Mouse (Mus musculus) ES-E14 (cell line): Measurements from ENCODE around the gene Cfap57. TPM values are rescaled to one million over a fixed set of nuclear protein-coding genes. Genes with fewer than 3 reads are reported as not detected.

ENCODE experiments used
- DNase-seq: peaks from one replicate; pipeline ENCODE4 v3.0.0-alpha.2; 2013; ENCODE audit warnings: low read depth, low spot score
- H3K27ac ChIP-seq: 2 replicates; pipeline ENCODE4 v1.5.1; 2012; ENCODE audit warnings: low read depth, mild to moderate bottlenecking, low read length, moderate library complexity, mixed read lengths; ENCODE audit not compliant: poor library complexity, insufficient read depth, severe bottlenecking
- H3K36me3 ChIP-seq: 2 replicates; pipeline ENCODE4 v1.6.1; 2012; ENCODE audit warnings: mild to moderate bottlenecking, low read length, moderate library complexity, mixed read lengths; ENCODE audit not compliant: control insufficient read depth, poor library complexity, insufficient read depth, severe bottlenecking
- H3K4me1 ChIP-seq, 2 experiments: fragments of 150-350 bp in 1 of 2; sonication (generic) in 1 of 2; 2 replicates each; pipeline ENCODE4 v1.6.1; 2012; ENCODE audit warnings: low read length in 2 of 2, mild to moderate bottlenecking in 1 of 2, mixed read lengths in 1 of 2; ENCODE audit not compliant: control insufficient read depth in 2 of 2, insufficient read depth in 2 of 2, poor library complexity in 1 of 2
- H3K4me3 ChIP-seq, 2 experiments: fragments of 150-350 bp in 1 of 2; sonication (generic) in 1 of 2; 2 replicates each; pipeline ENCODE4 v1.5.1; 2012; ENCODE audit warnings: low read length in 2 of 2, low read depth in 1 of 2, mild to moderate bottlenecking in 1 of 2, mixed read lengths in 1 of 2; ENCODE audit not compliant: insufficient read depth in 1 of 2, poor library complexity in 1 of 2, severe bottlenecking in 1 of 2
- H3K9ac ChIP-seq: 2 replicates; pipeline ENCODE4 v1.6.1; 2012; ENCODE audit warnings: low read depth, mild to moderate bottlenecking, low read length, mixed read lengths; ENCODE audit not compliant: poor library complexity, insufficient read depth, severe bottlenecking
- H3K9me3 ChIP-seq: fragments of 150-350 bp; sonication (generic); 2 replicates; pipeline ENCODE4 v1.6.1; 2012; ENCODE audit warnings: low read depth, mild to moderate bottlenecking, low read length; ENCODE audit not compliant: control insufficient read depth, insufficient read depth
- CHD2 ChIP-seq: IDR thresholded peaks from 2 replicates; pipeline ENCODE4 v1.6.1; 2014; ENCODE audit warnings: mild to moderate bottlenecking, low read depth, low read length, inconsistent platforms
- HCFC1 ChIP-seq: IDR thresholded peaks from 2 replicates; pipeline ENCODE4 v1.6.1; 2012; ENCODE audit warnings: low read length, inconsistent platforms, borderline replicate concordance; ENCODE audit not compliant: insufficient read depth
- MAFK ChIP-seq: IDR thresholded peaks from 2 replicates; pipeline ENCODE4 v1.6.1; 2014; ENCODE audit warnings: mild to moderate bottlenecking, low read depth, low read length, inconsistent platforms; ENCODE audit not compliant: insufficient read depth
- ZC3H11A ChIP-seq: IDR thresholded peaks from 2 replicates; pipeline ENCODE4 v1.6.1; 2012; ENCODE audit warnings: low read depth, mild to moderate bottlenecking, inconsistent platforms, low read length, borderline replicate concordance
- ZNF384 ChIP-seq: IDR thresholded peaks from 2 replicates; pipeline ENCODE4 v1.6.1; 2012; ENCODE audit warnings: low read depth, low read length, inconsistent platforms
- in situ Hi-C, 2 experiments: fragments of 600-800 bp; cut with MboI; formaldehyde crosslinking; loops; one replicate each; pipeline ENCODE4 v1.15.1; 2025; ENCODE audit warnings: low sequenced_read_pairs in 2 of 2, inconsistent platforms in 1 of 2; ENCODE audit not compliant: unreplicated experiment in 2 of 2
- total RNA-seq: library from RNA; depleted of rRNA; stranded (reverse); fragments of 300-350 nt; gene quantifications from 2 replicates; pipeline ENCODE4 v1.2.3, GENCODE M21; 2012

Cfap57 gene
- total RNA-seq, 1 experiment: 0.18 TPM

- Histone ChIP-seq H3K27ac (no peak overlapping the region), H3K4me1 (peaks cover 0 to 3% of the 10 kb centered on the region in 2 experiments; a peak in 1 of 4 replicates), H3K9ac (no peak overlapping the region), H3K4me3 (peak overlapping the region in 1 of 2 experiments; percentile 0; a peak in 1 of 4 replicates), H3K36me3 (no peaks in the 10 kb centered on the region), H3K9me3 (no peaks in the 10 kb centered on the region)
- TF ChIP-seq MAFK (no peak), ZC3H11A (no peak), ZNF384 (no peak), HCFC1 (no peak), CHD2 (no peak)
- DNase-seq: no peak
- in situ Hi-C loops: loop anchor here in 1 of 2 experiments (10.0 kb wide), 1 partner anchor 115 kb away; the partner anchor contains the start of gene Mpl
These were observed 51.3 kb downstream of the Cfap57 start for GRCm38 (mm10) chr4:118569320-118569719.

- H3K9me3 ChIP-seq: no peaks in the 10 kb centered on the region
- H3K4me1 ChIP-seq: peaks cover 0 to 3% of the 10 kb centered on the region in 2 experiments; a peak in 1 of 4 replicates
- in situ Hi-C loops: loop anchor here in 1 of 2 experiments (10.0 kb wide), 1 partner anchor 114 kb away; the partner anchor contains the start of gene Mpl
- no peak for TF ChIP-seq HCFC1
- no peak for TF ChIP-seq MAFK
- TF ChIP-seq ZNF384: no peak
- no peak for TF ChIP-seq ZC3H11A
- no peak for TF ChIP-seq CHD2
- no peak for DNase-seq
- no peak overlapping the region for H3K9ac ChIP-seq
- H3K27ac ChIP-seq: no peak overlapping the region
- no peak overlapping the region for H3K4me3 ChIP-seq
- H3K36me3 ChIP-seq: no peaks in the 10 kb centered on the region
These were observed 51.9 kb downstream of the Cfap57 start for GRCm38 (mm10) chr4:118568709-118569108.

- in situ Hi-C loops: loop anchor here in 1 of 2 experiments (10.0 kb wide), 1 partner anchor 111 kb away; the partner anchor contains the start of gene Mpl
- Histone ChIP-seq H3K9me3 (no peaks in the 10 kb centered on the region), H3K36me3 (no peaks in the 10 kb centered on the region), H3K27ac (no peak overlapping the region), H3K4me3 (no peak overlapping the region), H3K9ac (no peak overlapping the region), H3K4me1 (peaks cover 0 to 3% of the 10 kb centered on the region in 2 experiments; a peak in 1 of 4 replicates)
- TF ChIP-seq HCFC1 (no peak), ZC3H11A (peak; percentile 83), CHD2 (no peak), ZNF384 (peak; percentile 66; the same call in 1 of the 2 replicates), MAFK (no peak)
- DNase-seq: peak; percentile 61
These were observed 54.4 kb downstream of the Cfap57 start for GRCm38 (mm10) chr4:118566161-118566676.

GRCm38 (mm10) chr4:118564926-118565279 is 55.7 kb downstream of the Cfap57 start:
- in situ Hi-C loops: loop anchor here in 1 of 2 experiments (10.0 kb wide), 1 partner anchor 110 kb away; the partner anchor contains the start of gene Mpl
- no peak for TF ChIP-seq ZC3H11A
- TF ChIP-seq HCFC1: no peak
- TF ChIP-seq ZNF384: no peak
- TF ChIP-seq CHD2: no peak
- no peak for TF ChIP-seq MAFK
- Histone ChIP-seq H3K9me3 (no peaks in the 10 kb centered on the region), H3K4me1 (peaks cover 0 to 3% of the 10 kb centered on the region in 2 experiments; a peak in 1 of 4 replicates), H3K27ac (no peak overlapping the region), H3K36me3 (no peaks in the 10 kb centered on the region), H3K9ac (no peak overlapping the region), H3K4me3 (no peak overlapping the region)
- DNase-seq: no peak
